13 mouse cellular contexts compared by ENCODE assay signal in genomic region chr3:79182290-79182689, GRCm38 (mm10).
DNase-seq lines count a peak whose midpoint lies in the region; ATAC-seq and TF ChIP-seq lines count a peak whose summit lies in the region.
"Had no signal": no experiment of that assay in that cellular context is flagged by ENCODE, and none has a peak within 500 bp of the region (broad histone marks: within the 10 kb centered on the region; RNA-seq: fewer than 3 reads in every experiment).

No protein-coding gene starts in this region.

- H3K27me3 ChIP-seq in heart, postnatal 0 days (ENCODE audit: control insufficient read depth, insufficient read depth, low read length), result no peaks in the 10 kb centered on the region
- no peaks in the 10 kb centered on the region for H3K27me3 ChIP-seq in lung, postnatal 0 days (replicated peaks; ENCODE audit: insufficient read depth, low read length)
- H3K27me3 ChIP-seq: embryonic facial prominence, embryonic 12.5 days; midbrain, embryonic 15.5 days had no signal

- H3K9me3 ChIP-seq in heart, postnatal 0 days (replicated peaks; ENCODE audit: control insufficient read depth, low read length), result no peaks in the 10 kb centered on the region
- no peaks in the 10 kb centered on the region for H3K9me3 ChIP-seq in lung, postnatal 0 days (ENCODE audit: low read length)
- H3K9me3 ChIP-seq: embryonic facial prominence, embryonic 12.5 days; midbrain, embryonic 15.5 days had no signal

- H3K36me3 ChIP-seq in heart, postnatal 0 days (replicated peaks; ENCODE audit: control insufficient read depth, insufficient read depth, low read length), result no peaks in the 10 kb centered on the region
- H3K36me3 ChIP-seq in lung, postnatal 0 days (ENCODE audit: insufficient read depth, low read length), result no peaks in the 10 kb centered on the region
- H3K36me3 ChIP-seq: embryonic facial prominence, embryonic 12.5 days; midbrain, embryonic 15.5 days had no signal

- no peak for ATAC-seq in heart, postnatal 0 days (ENCODE audit: insufficient read depth, low read depth)
- ATAC-seq in lung, postnatal 0 days, result no peak

- peaks cover 38% of the 10 kb centered on the region for H3K4me1 ChIP-seq in heart, postnatal 0 days (ENCODE audit: control insufficient read depth, insufficient read depth)
- H3K4me1 ChIP-seq in lung, postnatal 0 days (ENCODE audit: insufficient read depth, low read depth, low read length), result peaks cover 24% of the 10 kb centered on the region; the same call in 1 of the 2 replicates

- peak overlapping the region; percentile 98 for H3K27ac ChIP-seq in heart, postnatal 0 days (ENCODE audit: low read depth)
- H3K27ac ChIP-seq in lung, postnatal 0 days (ENCODE audit: low read length), result peak overlapping the region; percentile 94
- H3K27ac ChIP-seq: midbrain, embryonic 15.5 days had no signal

- no peak for TF ChIP-seq EP300 in heart, postnatal 0 days (IDR thresholded peaks at IDR 0.05; ENCODE audit: low read depth)
- TF ChIP-seq EP300 in lung, postnatal 0 days (IDR thresholded peaks at IDR 0.05), result 0 out of 2 replicates have a peak, but pooled peaks have one; percentile 35

- no peak for TF ChIP-seq CTCF in heart, postnatal 0 days (IDR thresholded peaks at IDR 0.05; ENCODE audit: low read depth)
- no peak for TF ChIP-seq CTCF in lung, postnatal 0 days (IDR thresholded peaks at IDR 0.05)

- whole genome bisulfite sequencing in heart, postnatal 0 days, result 76% methylated on average over 3 of the region's 3 CpGs
- WGBS in lung, postnatal 0 days, result 51% methylated on average over 3 of the region's 3 CpGs

- H3K4me3 ChIP-seq in heart, postnatal 0 days (ENCODE audit: low read depth, low read length), result no peak overlapping the region
- no peak overlapping the region for H3K4me3 ChIP-seq in lung, postnatal 0 days (ENCODE audit: low read depth, low read length)
- H3K4me3 ChIP-seq: embryonic facial prominence, embryonic 12.5 days; midbrain, embryonic 15.5 days had no signal

- no peak overlapping the region for H3K4me2 ChIP-seq in heart, postnatal 0 days (ENCODE audit: low read depth, low read length)
- H3K4me2 ChIP-seq in lung, postnatal 0 days (replicated peaks; ENCODE audit: low read depth, low read length), result no peak overlapping the region

- no peak overlapping the region for H3K9ac ChIP-seq in heart, postnatal 0 days (replicated peaks; ENCODE audit: low read depth, low read length)
- no peak overlapping the region for H3K9ac ChIP-seq in lung, postnatal 0 days (replicated peaks; ENCODE audit: low read depth)
- H3K9ac ChIP-seq: embryonic facial prominence, embryonic 12.5 days; midbrain, embryonic 15.5 days had no signal

- no peak for DNase-seq in heart, postnatal 0 days (ENCODE audit: low spot score)
- no peak for DNase-seq in heart, adult 9 months (ENCODE audit: low spot score in 2 of 2)
- DNase-seq in lung, postnatal 0 days (ENCODE audit: low spot score), result peak; percentile 55
- no peak for DNase-seq in lung, postnatal 36 days
- DNase-seq in induced T-regulatory cell, adult 2 months (ENCODE audit: low read depth), result peak; percentile 46
- no peak for DNase-seq in urinary bladder, postnatal 10 days (ENCODE audit: low spot score)
- DNase-seq in right cerebral cortex, adult 18-20 months, result no peak
- DNase-seq: cerebellum, adult 18-20 months; gastrocnemius, postnatal 36 days; left cerebral cortex, postnatal 4 days; right cerebral cortex, postnatal 25 days had no signal

Comparison
In these comparisons a context has a peak if more than half of its experiments do, and no peak if none do; other contexts are left out.
1. DNase-seq: peak in lung, postnatal 0 days (single experiment) and induced T-regulatory cell, adult 2 months (single experiment); none in heart, postnatal 0 days (single experiment), heart, adult 9 months (0 of 2), lung, postnatal 36 days (single experiment), urinary bladder, postnatal 10 days (single experiment) and right cerebral cortex, adult 18-20 months (single experiment).